Mouse (Mus musculus): Measurements from ENCODE around the gene Gm49361. TPM values are rescaled to one million over a fixed set of nuclear protein-coding genes. Genes with fewer than 3 reads are reported as not detected.

The Gm49361 gene
- total and polyA plus RNA-seq, 2 experiments from 2014 or later = 0.16 TPM; not detected in 1

DNA sequence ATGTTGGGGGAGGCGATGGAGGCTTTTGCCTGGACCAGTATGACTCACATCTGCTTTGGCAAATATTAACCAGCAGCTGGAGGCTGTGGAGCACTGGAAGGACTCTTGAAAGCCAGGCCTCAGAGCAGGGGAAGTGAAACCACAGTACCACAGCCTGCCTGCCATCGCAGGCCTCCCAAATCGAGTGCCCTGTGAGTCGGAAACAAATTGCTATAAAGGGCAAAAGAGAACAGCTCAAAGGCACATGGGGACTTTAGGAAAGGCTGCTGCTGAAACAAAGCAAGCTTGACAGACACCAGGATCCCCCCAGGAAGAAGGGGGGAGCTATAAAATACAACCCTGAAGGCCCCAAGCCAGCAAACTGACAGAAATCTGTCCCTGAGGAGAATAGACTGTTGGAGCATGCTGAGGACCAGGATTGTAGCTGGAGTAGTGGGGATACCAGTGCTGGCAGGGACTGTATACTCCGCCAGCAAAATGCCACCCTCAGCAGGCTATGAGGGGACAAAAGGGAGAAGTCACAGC is 15.9 kb downstream of the Gm49361 start:
- Histone ChIP-seq H3K4me2 (ENCODE audit: low read depth, low read length) (no peak overlapping the region), H3K4me3 (ENCODE audit: low read length) (no peak overlapping the region), H3K9ac (replicated peaks; ENCODE audit: low read length) (no peak overlapping the region), H3K4me1 (ENCODE audit: insufficient read depth, low read length) (peaks cover 13% of the 10 kb centered on the region; the same call in 1 of the 2 replicates), H3K27ac (peak overlapping the region; percentile 62), H3K9me3 (ENCODE audit: low read length) (no peaks in the 10 kb centered on the region), H3K27me3 (ENCODE audit: insufficient read depth, low read length) (no peaks in the 10 kb centered on the region), H3K36me3 (ENCODE audit: insufficient read depth, low read length) (no peaks in the 10 kb centered on the region)
- whole genome bisulfite sequencing = 28% methylated on average over 5 of the region's 5 CpGs
- DNase-seq (ENCODE audit: low spot score) = peak; percentile 66
- peak; percentile 92 for ATAC-seq
- no peak for TF ChIP-seq CTCF (IDR thresholded peaks at IDR 0.05; ENCODE audit: low read depth)

DNA sequence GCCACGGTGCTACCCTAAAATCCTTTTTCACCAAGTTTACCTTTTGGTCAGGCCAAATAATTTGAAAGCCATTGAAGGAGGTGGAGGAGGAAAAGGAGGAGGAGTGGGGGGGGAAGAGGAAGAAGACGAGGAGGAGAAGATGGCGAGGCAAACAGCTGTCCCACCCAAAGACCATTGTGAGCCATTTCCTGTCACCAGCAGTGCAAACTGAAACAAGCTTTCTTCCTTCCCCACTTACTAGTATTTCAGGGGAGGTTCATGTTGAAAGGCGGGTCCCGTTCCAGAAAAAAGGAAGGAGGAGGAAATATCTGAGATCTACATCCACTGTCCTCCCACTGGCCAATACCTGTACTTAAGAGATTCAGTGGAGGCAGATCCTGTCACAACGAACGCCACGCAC is 16.5 kb downstream of the Gm49361 start:
- H3K9me3 ChIP-seq (ENCODE audit: low read length) = no peaks in the 10 kb centered on the region
- ATAC-seq (no peak), DNase-seq (ENCODE audit: low spot score) (no peak)
- 77% methylated on average over 8 of the region's 8 CpGs for WGBS
- H3K4me2 ChIP-seq (ENCODE audit: low read depth, low read length) = no peak overlapping the region
- no peaks in the 10 kb centered on the region for H3K36me3 ChIP-seq (ENCODE audit: insufficient read depth, low read length)
- TF ChIP-seq CTCF (IDR thresholded peaks at IDR 0.05; ENCODE audit: low read depth) = no peak
- H3K27me3 ChIP-seq (ENCODE audit: insufficient read depth, low read length) = no peaks in the 10 kb centered on the region
- H3K27ac ChIP-seq = peak overlapping the region; percentile 62
- H3K9ac ChIP-seq (replicated peaks; ENCODE audit: low read length) = no peak overlapping the region
- peaks cover 13% of the 10 kb centered on the region; the same call in 1 of the 2 replicates for H3K4me1 ChIP-seq (ENCODE audit: insufficient read depth, low read length)
- no peak overlapping the region for H3K4me3 ChIP-seq (ENCODE audit: low read length)

DNA sequence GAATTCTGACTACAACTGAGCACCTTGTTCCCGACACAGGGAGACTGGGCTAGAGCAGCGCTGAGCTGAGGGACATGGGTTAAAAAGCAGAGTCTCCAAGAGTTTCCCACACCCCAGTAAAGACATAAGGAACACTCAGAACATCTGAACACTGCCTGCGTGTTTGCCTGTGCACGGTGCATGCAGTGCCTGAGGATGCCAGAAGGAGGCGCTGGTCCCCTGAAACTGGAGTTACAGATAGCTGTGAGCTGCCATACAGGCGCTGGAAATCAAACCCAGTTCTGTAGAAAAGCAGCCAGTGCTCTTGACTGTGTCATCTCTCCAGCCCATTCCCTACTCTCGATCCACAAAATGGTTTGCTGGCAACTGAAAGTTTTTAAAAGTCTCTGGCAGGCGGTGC is 19.7 kb downstream of the Gm49361 start:
- 80% methylated on average over 8 of the region's 8 CpGs for WGBS
- H3K27ac ChIP-seq = no peak overlapping the region
- H3K27me3 ChIP-seq (ENCODE audit: insufficient read depth, low read length) = no peaks in the 10 kb centered on the region
- no peaks in the 10 kb centered on the region for H3K36me3 ChIP-seq (ENCODE audit: insufficient read depth, low read length)
- H3K4me2 ChIP-seq (ENCODE audit: low read depth, low read length) = no peak overlapping the region
- no peak for ATAC-seq
- H3K4me3 ChIP-seq (ENCODE audit: low read length) = no peak overlapping the region
- peak; percentile 32; the same call in 1 of the 2 replicates for TF ChIP-seq CTCF (IDR thresholded peaks at IDR 0.05; ENCODE audit: low read depth)
- H3K9ac ChIP-seq (replicated peaks; ENCODE audit: low read length) = no peak overlapping the region
- no peak for DNase-seq (ENCODE audit: low spot score)
- H3K4me1 ChIP-seq (ENCODE audit: insufficient read depth, low read length) = peaks cover 13% of the 10 kb centered on the region; the same call in 1 of the 2 replicates
- H3K9me3 ChIP-seq (ENCODE audit: low read length) = no peaks in the 10 kb centered on the region

DNA sequence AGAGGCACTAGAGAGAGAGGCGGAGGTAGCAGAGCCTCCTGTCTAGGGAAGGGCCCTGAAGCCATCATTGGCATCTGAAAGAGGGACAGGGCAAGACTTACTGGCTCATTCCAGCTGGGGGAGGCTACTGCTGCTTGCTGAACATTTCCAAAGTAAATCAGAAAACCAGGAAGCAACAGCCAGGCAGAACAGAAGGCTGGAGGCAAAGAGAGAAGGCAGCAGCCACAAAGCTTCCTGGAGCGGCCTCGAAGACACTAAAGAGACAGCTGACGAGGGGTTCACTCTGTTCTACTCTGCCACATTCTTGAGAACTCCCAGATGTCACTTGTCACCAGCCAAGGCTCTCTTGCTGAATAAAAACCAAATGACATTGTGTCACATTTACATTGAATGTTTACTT is 21.4 kb downstream of the Gm49361 start:
- no peaks in the 10 kb centered on the region for H3K9me3 ChIP-seq (ENCODE audit: low read length)
- H3K4me1 ChIP-seq (ENCODE audit: insufficient read depth, low read length) = 0 out of 2 replicates have a peak, but pooled peaks cover under 1% of the 10 kb centered on the region
- no peak overlapping the region for H3K4me3 ChIP-seq (ENCODE audit: low read length)
- H3K27me3 ChIP-seq (ENCODE audit: insufficient read depth, low read length) = no peaks in the 10 kb centered on the region
- H3K9ac ChIP-seq (replicated peaks; ENCODE audit: low read length) = no peak overlapping the region
- ATAC-seq (peak; percentile 51; the same call in 1 of the 2 replicates), DNase-seq (ENCODE audit: low spot score) (no peak)
- no peak for TF ChIP-seq CTCF (IDR thresholded peaks at IDR 0.05; ENCODE audit: low read depth)
- H3K27ac ChIP-seq = peak overlapping the region; percentile 51; the same call in 1 of the 2 replicates
- H3K4me2 ChIP-seq (ENCODE audit: low read depth, low read length) = no peak overlapping the region
- no peaks in the 10 kb centered on the region for H3K36me3 ChIP-seq (ENCODE audit: insufficient read depth, low read length)
- 66% methylated on average over 4 of the region's 4 CpGs for WGBS

DNA sequence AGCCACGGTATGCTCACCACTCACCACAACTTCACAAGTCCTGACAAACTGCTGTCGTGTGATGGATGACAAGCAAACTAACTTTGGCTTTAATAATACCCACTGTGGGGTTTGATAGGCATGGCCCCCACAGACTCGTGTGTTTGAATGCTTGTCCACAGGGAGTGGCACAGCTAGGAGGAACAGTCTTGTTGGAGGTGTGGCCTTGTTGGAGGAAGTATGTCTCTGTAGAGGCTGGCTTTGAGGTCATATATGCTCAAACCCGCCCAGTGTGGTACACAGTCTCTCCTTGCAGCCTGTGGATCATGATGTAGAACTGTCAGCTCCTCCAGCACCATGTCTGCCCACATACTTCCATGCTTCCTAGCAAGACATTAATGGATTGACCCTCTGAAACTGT is 27.7 kb downstream of the Gm49361 start:
- H3K4me2 ChIP-seq (ENCODE audit: low read depth, low read length) = no peak overlapping the region
- ATAC-seq (no peak), DNase-seq (ENCODE audit: low spot score) (no peak)
- H3K4me1 ChIP-seq (ENCODE audit: insufficient read depth, low read length) = no peaks in the 10 kb centered on the region
- no peak overlapping the region for H3K9ac ChIP-seq (replicated peaks; ENCODE audit: low read length)
- H3K27me3 ChIP-seq (ENCODE audit: insufficient read depth, low read length) = no peaks in the 10 kb centered on the region
- TF ChIP-seq CTCF (IDR thresholded peaks at IDR 0.05; ENCODE audit: low read depth) = no peak
- no peaks in the 10 kb centered on the region for H3K9me3 ChIP-seq (ENCODE audit: low read length)
- H3K36me3 ChIP-seq (ENCODE audit: insufficient read depth, low read length) = no peaks in the 10 kb centered on the region
- H3K27ac ChIP-seq = no peak overlapping the region
- WGBS = 78% methylated on average over 4 of the region's 4 CpGs
- no peak overlapping the region for H3K4me3 ChIP-seq (ENCODE audit: low read length)

DNA sequence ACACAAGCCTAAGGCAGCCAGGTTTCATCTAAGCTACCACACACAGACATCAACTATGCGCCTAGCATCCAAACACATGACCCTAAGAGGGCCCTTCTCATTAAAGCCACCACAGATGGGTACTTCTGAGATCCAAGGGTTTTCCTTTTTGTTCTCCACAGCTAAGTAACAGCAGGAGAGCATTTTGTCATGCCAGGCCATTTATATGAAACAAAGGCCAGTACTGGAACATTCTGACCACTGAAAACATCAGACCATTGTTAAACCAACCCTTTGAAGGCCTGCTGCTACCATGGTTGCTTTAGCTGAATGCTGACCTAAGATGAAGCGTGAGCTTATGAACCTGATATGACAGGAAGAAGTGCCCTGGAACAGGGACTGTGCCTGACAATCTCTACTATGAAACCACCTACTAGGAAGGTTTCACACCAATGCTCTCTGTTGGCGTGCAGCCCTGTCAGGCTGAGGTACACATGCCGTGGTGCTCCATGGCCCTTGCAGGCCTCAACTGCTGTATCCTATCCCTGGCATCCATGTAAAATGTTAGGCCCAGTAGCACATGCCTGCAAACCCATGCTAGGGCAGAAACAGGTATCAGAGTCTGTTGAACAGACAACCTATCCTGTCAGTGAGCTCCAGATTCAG is 29.2 kb downstream of the Gm49361 start:
- no peaks in the 10 kb centered on the region for H3K4me1 ChIP-seq (ENCODE audit: insufficient read depth, low read length)
- H3K36me3 ChIP-seq (ENCODE audit: insufficient read depth, low read length) = no peaks in the 10 kb centered on the region
- peak overlapping the region; percentile 32; the same call in 1 of the 2 replicates for H3K27ac ChIP-seq
- ATAC-seq (no peak; the same call in 1 of the 2 replicates), DNase-seq (ENCODE audit: low spot score) (no peak)
- H3K9me3 ChIP-seq (ENCODE audit: low read length) = no peaks in the 10 kb centered on the region
- no peaks in the 10 kb centered on the region for H3K27me3 ChIP-seq (ENCODE audit: insufficient read depth, low read length)
- H3K4me2 ChIP-seq (ENCODE audit: low read depth, low read length) = no peak overlapping the region
- WGBS = 45% methylated on average over 4 of the region's 4 CpGs
- TF ChIP-seq CTCF (IDR thresholded peaks at IDR 0.05; ENCODE audit: low read depth) = no peak
- no peak overlapping the region for H3K4me3 ChIP-seq (ENCODE audit: low read length)
- no peak overlapping the region for H3K9ac ChIP-seq (replicated peaks; ENCODE audit: low read length)

DNA sequence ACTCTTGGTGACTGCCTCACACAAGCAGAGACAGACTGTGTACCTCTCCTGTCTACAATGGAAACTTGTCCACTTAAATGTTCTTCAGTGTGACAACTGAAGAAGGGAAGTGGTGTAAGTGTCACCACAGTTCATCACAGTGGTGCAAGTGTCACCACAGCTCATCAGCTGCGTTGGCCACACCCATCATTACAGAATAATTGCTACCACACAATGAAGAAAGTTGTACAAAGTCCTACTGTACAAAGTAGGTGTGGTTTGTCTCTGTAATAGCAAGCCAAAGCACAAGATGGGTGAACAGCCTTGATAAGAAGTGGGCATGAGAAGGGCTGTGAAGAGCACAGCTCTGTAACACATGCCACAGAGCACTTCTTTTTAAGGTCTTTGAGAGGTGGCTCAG is 33.0 kb downstream of the Gm49361 start:
- Histone ChIP-seq H3K4me3 (ENCODE audit: low read length) (no peak overlapping the region), H3K27ac (no peak overlapping the region), H3K9ac (replicated peaks; ENCODE audit: low read length) (no peak overlapping the region), H3K27me3 (ENCODE audit: insufficient read depth, low read length) (no peaks in the 10 kb centered on the region), H3K36me3 (ENCODE audit: insufficient read depth, low read length) (no peaks in the 10 kb centered on the region), H3K4me1 (ENCODE audit: insufficient read depth, low read length) (0 out of 2 replicates have a peak, but pooled peaks cover 7% of the 10 kb centered on the region), H3K9me3 (ENCODE audit: low read length) (no peaks in the 10 kb centered on the region), H3K4me2 (ENCODE audit: low read depth, low read length) (no peak overlapping the region)
- no peak for ATAC-seq
- no peak for TF ChIP-seq CTCF (IDR thresholded peaks at IDR 0.05; ENCODE audit: low read depth)
- no peak for DNase-seq (ENCODE audit: low spot score)
- WGBS = 93% methylated on average over 1 of the region's 1 CpGs

Data from hindbrain, postnatal 0 days (tissue).